Mouse (Mus musculus): ENCODE results near the gene Rab11fip5.

Rab11fip5 gene

GRCm38 (mm10) chr6:85373066-85373860, 1.2 kb downstream of the Rab11fip5 start:
- DNase-seq (ENCODE audit: low spot score in 2 of 2): no peak

- no peak for DNase-seq (ENCODE audit: low spot score in 2 of 2)
Observed at GRCm38 (mm10) chr6:85372496-85372895, 1.9 kb downstream of the Rab11fip5 start.

GRCm38 (mm10) chr6:85371859-85372405, 2.5 kb downstream of the Rab11fip5 start:
- DNase-seq (ENCODE audit: low spot score in 2 of 2): no peak

- DNase-seq (ENCODE audit: low spot score in 2 of 2): no peak
Observed at GRCm38 (mm10) chr6:85370666-85371430, 3.6 kb downstream of the Rab11fip5 start.

GRCm38 (mm10) chr6:85370041-85370440, 4.4 kb downstream of the Rab11fip5 start:
- no peak for DNase-seq (ENCODE audit: low spot score in 2 of 2)

- peak; percentile 54 to 72 for DNase-seq (ENCODE audit: low spot score in 2 of 2)
Observed at GRCm38 (mm10) chr6:85369181-85369860, 5.1 kb downstream of the Rab11fip5 start.

GRCm38 (mm10) chr6:85368722-85369121, 5.7 kb downstream of the Rab11fip5 start:
- no peak for DNase-seq (ENCODE audit: low spot score in 2 of 2)

- no peak for DNase-seq (ENCODE audit: low spot score in 2 of 2)
Observed at GRCm38 (mm10) chr6:85368166-85368565, 6.3 kb downstream of the Rab11fip5 start.

- no peak for DNase-seq (ENCODE audit: low spot score in 2 of 2)
Observed at GRCm38 (mm10) chr6:85366387-85366786, 8.0 kb downstream of the Rab11fip5 start.

- no peak for DNase-seq (ENCODE audit: low spot score in 2 of 2)
Observed at GRCm38 (mm10) chr6:85364439-85364838, 10.0 kb downstream of the Rab11fip5 start.

GRCm38 (mm10) chr6:85363906-85364260, 10.6 kb downstream of the Rab11fip5 start:
- no peak for DNase-seq (ENCODE audit: low spot score in 2 of 2)

GRCm38 (mm10) chr6:85363231-85363905, 11.1 kb downstream of the Rab11fip5 start:
- DNase-seq (ENCODE audit: low spot score in 2 of 2): no peak

- no peak for DNase-seq (ENCODE audit: low spot score in 2 of 2)
Observed at GRCm38 (mm10) chr6:85362610-85363009, 11.8 kb downstream of the Rab11fip5 start.

- DNase-seq (ENCODE audit: low spot score in 2 of 2): no peak
Observed at GRCm38 (mm10) chr6:85360311-85360710, 14.1 kb downstream of the Rab11fip5 start.

GRCm38 (mm10) chr6:85358877-85359276, 15.6 kb downstream of the Rab11fip5 start:
- DNase-seq (ENCODE audit: low spot score in 2 of 2): no peak

- DNase-seq (ENCODE audit: low spot score in 2 of 2): no peak
Observed at GRCm38 (mm10) chr6:85356682-85357465, 17.6 kb downstream of the Rab11fip5 start.

GRCm38 (mm10) chr6:85355753-85356152, 18.7 kb downstream of the Rab11fip5 start:
- no peak for DNase-seq (ENCODE audit: low spot score in 2 of 2)

GRCm38 (mm10) chr6:85354709-85355108, 19.7 kb downstream of the Rab11fip5 start:
- DNase-seq (ENCODE audit: low spot score in 2 of 2): no peak

- no peak for DNase-seq (ENCODE audit: low spot score in 2 of 2)
Observed at GRCm38 (mm10) chr6:85353706-85354105, 20.7 kb downstream of the Rab11fip5 start.

GRCm38 (mm10) chr6:85350157-85350556, 24.3 kb downstream of the Rab11fip5 start:
- DNase-seq (ENCODE audit: low spot score in 2 of 2): no peak

- no peak for DNase-seq (ENCODE audit: low spot score in 2 of 2)
Observed at GRCm38 (mm10) chr6:85349246-85349645, 25.2 kb downstream of the Rab11fip5 start.
